Mouse (Mus musculus): ENCODE measurements at regions not wholly inside any gene's neighbourhood (a gene's known extent, or its start where the extent isn't known, plus 50 kb on each side); places are given as distances from the start of the nearest gene placed in this dataset.

DNA sequence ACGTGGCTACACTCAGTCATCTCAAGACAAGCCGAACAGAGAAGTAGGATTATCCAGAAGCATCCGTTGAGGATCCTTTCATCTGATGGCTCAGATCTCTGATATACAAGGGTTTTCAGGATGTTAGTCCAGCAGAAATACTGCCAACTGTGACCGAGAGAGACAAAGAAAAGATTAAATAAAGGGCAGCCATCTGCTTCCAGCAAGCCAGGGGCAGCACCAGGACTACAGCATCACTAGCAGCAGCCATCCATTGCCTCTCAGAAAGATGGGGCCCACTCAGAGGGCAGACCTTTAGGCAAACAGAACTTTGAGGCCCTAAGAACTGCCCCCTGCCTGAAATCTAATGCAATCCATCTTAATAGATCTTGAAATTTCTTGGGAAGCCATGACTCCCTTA lies 77.6 kb upstream of the Neo1 start:
- TF ChIP-seq KAT2A (conservative IDR thresholded peaks at IDR 0.05; ENCODE audit: low read depth, low read length) (no peak), E2F4 (IDR thresholded peaks at IDR 0.05; ENCODE audit: borderline replicate concordance, low read depth, low read length) (no peak)

Measured in MEL (cell line).